Mouse (Mus musculus) MEL (cell line): ENCODE results near the gene Tbc1d1. TPM values are rescaled to one million over a fixed set of nuclear protein-coding genes. Genes with fewer than 3 reads are reported as not detected.

Experiments
- DNase-seq: peaks from one replicate; pipeline ENCODE4 v3.0.0; 2011; ENCODE audit warnings: low read depth, low spot score
- H3K27ac ChIP-seq: 2 replicates; pipeline ENCODE4 v1.5.1; 2012; ENCODE audit warnings: low read depth, mild to moderate bottlenecking, control low read depth, low read length, moderate library complexity; ENCODE audit not compliant: control insufficient read depth
- H3K27me3 ChIP-seq, 2 experiments: fragments of 150-350 bp in 1 of 2; sonication (generic) in 1 of 2; 2 replicates each; pipeline ENCODE4 v1.6.1; 2012; ENCODE audit warnings: low read length in 2 of 2, mild to moderate bottlenecking in 2 of 2, improper control_type of control experiment in 1 of 2, moderate library complexity in 1 of 2; ENCODE audit not compliant: insufficient read depth in 2 of 2, control insufficient read depth in 1 of 2
- H3K36me3 ChIP-seq, 2 experiments: 2 replicates each; pipeline ENCODE4 v1.6.1; 2012 to 2014; ENCODE audit warnings: low read length in 2 of 2, improper control_type of control experiment in 1 of 2, inconsistent platforms in 1 of 2, mild to moderate bottlenecking in 1 of 2; ENCODE audit not compliant: insufficient read depth in 2 of 2, control insufficient read depth in 1 of 2
- H3K4me1 ChIP-seq, 2 experiments: fragments of 150-350 bp in 1 of 2; sonication (generic) in 1 of 2; 2 replicates each; pipeline ENCODE4 v1.6.1; 2012; ENCODE audit warnings: low read length in 2 of 2, improper control_type of control experiment in 1 of 2, mild to moderate bottlenecking in 1 of 2; ENCODE audit not compliant: insufficient read depth in 2 of 2, control insufficient read depth in 1 of 2
- H3K4me3 ChIP-seq, 2 experiments: fragments of 150-350 bp in 1 of 2; sonication (generic) in 1 of 2; 2 replicates each; pipeline ENCODE4 v1.5.1; 2012; ENCODE audit warnings: low read depth in 2 of 2, low read length in 2 of 2, mild to moderate bottlenecking in 2 of 2, moderate library complexity in 2 of 2, control low read depth in 1 of 2, improper control_type of control experiment in 1 of 2; ENCODE audit not compliant: control insufficient read depth in 1 of 2, insufficient read depth in 1 of 2
- H3K79me2 ChIP-seq: 2 replicates; pipeline ENCODE4 v1.6.1; 2012; ENCODE audit warnings: mild to moderate bottlenecking, low read length, moderate library complexity; ENCODE audit not compliant: control insufficient read depth, poor library complexity, insufficient read depth
- H3K9ac ChIP-seq: 2 replicates; pipeline ENCODE4 v1.6.1; 2012; ENCODE audit warnings: low read depth, mild to moderate bottlenecking, control low read depth, low read length, moderate library complexity; ENCODE audit not compliant: control insufficient read depth, poor library complexity, severe bottlenecking
- H3K9me3 ChIP-seq: fragments of 150-350 bp; sonication (generic); replicated peaks from 2 replicates; pipeline ENCODE4 v1.6.1; 2012; ENCODE audit warnings: mild to moderate bottlenecking, low read length, improper control_type of control experiment, moderate library complexity; ENCODE audit not compliant: insufficient read depth
- ELF1 ChIP-seq: IDR thresholded peaks from 2 replicates; pipeline ENCODE4 v1.6.1; 2014; ENCODE audit warnings: low read depth, mild to moderate bottlenecking, inconsistent platforms, low read length, improper control_type of control experiment, moderate library complexity
- ETS1 ChIP-seq: IDR thresholded peaks from 2 replicates; pipeline ENCODE4 v1.6.1; 2012; ENCODE audit warnings: low read depth, mild to moderate bottlenecking, inconsistent platforms, low read length, improper control_type of control experiment, moderate library complexity
- GATA1 ChIP-seq: IDR thresholded peaks from 2 replicates; pipeline ENCODE4 v1.6.1; 2011; ENCODE audit warnings: low read depth, low read length, improper control_type of control experiment
- HCFC1 ChIP-seq: IDR thresholded peaks from 2 replicates; pipeline ENCODE4 v1.6.1; 2012; ENCODE audit warnings: low read depth, mild to moderate bottlenecking, inconsistent platforms, low read length, improper control_type of control experiment, moderate library complexity
- KAT2A ChIP-seq: conservative IDR thresholded peaks from 2 replicates; pipeline ENCODE4 v1.6.1; 2012; ENCODE audit warnings: low read depth, low read length, improper control_type of control experiment, inconsistent platforms
- MAX ChIP-seq: IDR thresholded peaks from 2 replicates; pipeline ENCODE4 v1.6.1; 2011; ENCODE audit warnings: low read length, improper control_type of control experiment
- MAZ ChIP-seq: IDR thresholded peaks from 2 replicates; pipeline ENCODE4 v1.6.1; 2012; ENCODE audit warnings: low read depth, mild to moderate bottlenecking, inconsistent platforms, low read length, improper control_type of control experiment
- MEF2A ChIP-seq: IDR thresholded peaks from 2 replicates; pipeline ENCODE4 v1.6.1; 2014; ENCODE audit warnings: low read depth, mild to moderate bottlenecking, inconsistent platforms, low read length, improper control_type of control experiment; ENCODE audit not compliant: poor library complexity, insufficient replicate concordance, severe bottlenecking; ENCODE audit errors: extremely low read depth
- MXI1 ChIP-seq: IDR thresholded peaks from 2 replicates; pipeline ENCODE4 v1.6.1; 2011; ENCODE audit warnings: mild to moderate bottlenecking, low read depth, low read length, improper control_type of control experiment
- MYC ChIP-seq: IDR thresholded peaks from 2 replicates; pipeline ENCODE4 v1.6.1; 2011; ENCODE audit warnings: low read depth, mild to moderate bottlenecking, low read length, improper control_type of control experiment, moderate library complexity
- POLR2A ChIP-seq, 2 experiments: IDR thresholded peaks; 2 replicates each; pipeline ENCODE4 v1.6.1; 2011 to 2012; ENCODE audit warnings: low read length in 2 of 2, mild to moderate bottlenecking in 2 of 2, control low read depth in 1 of 2, improper control_type of control experiment in 1 of 2, low read depth in 1 of 2, moderate library complexity in 1 of 2; ENCODE audit not compliant: control insufficient read depth in 1 of 2, insufficient read depth in 1 of 2, poor library complexity in 1 of 2
- POLR2AphosphoS2 ChIP-seq: IDR thresholded peaks from 2 replicates; pipeline ENCODE4 v1.6.1; 2011; ENCODE audit warnings: low read length, improper control_type of control experiment
- RAD21 ChIP-seq: IDR thresholded peaks from 2 replicates; pipeline ENCODE4 v1.6.1; 2011; ENCODE audit warnings: mild to moderate bottlenecking, low read depth, low read length, improper control_type of control experiment
- SMC3 ChIP-seq: IDR thresholded peaks from 2 replicates; pipeline ENCODE4 v1.6.1; 2011; ENCODE audit warnings: low read depth, low read length, improper control_type of control experiment
- TAL1 ChIP-seq: IDR thresholded peaks from 2 replicates; pipeline ENCODE4 v1.6.1; 2012; ENCODE audit warnings: mild to moderate bottlenecking, inconsistent platforms, low read length, moderate library complexity, mixed read lengths
- TBP ChIP-seq: IDR thresholded peaks from 2 replicates; pipeline ENCODE4 v1.8.0; 2011; ENCODE audit warnings: low read depth, low read length, improper control_type of control experiment
- TCF12 ChIP-seq: IDR thresholded peaks from 2 replicates; pipeline ENCODE4 v1.6.1; 2014; ENCODE audit warnings: low read depth, mild to moderate bottlenecking, inconsistent platforms, low read length, improper control_type of control experiment, moderate library complexity
- UBTF ChIP-seq: IDR thresholded peaks from 2 replicates; pipeline ENCODE4 v1.6.1; 2012; ENCODE audit warnings: low read depth, mild to moderate bottlenecking, inconsistent platforms, low read length, improper control_type of control experiment, moderate library complexity, borderline replicate concordance; ENCODE audit not compliant: insufficient read depth
- USF1 ChIP-seq: IDR thresholded peaks from 2 replicates; pipeline ENCODE4 v1.6.1; 2014; ENCODE audit warnings: low read depth, mild to moderate bottlenecking, inconsistent platforms, low read length, improper control_type of control experiment, moderate library complexity
- USF2 ChIP-seq, 2 experiments: IDR thresholded peaks; 2 replicates each; pipeline ENCODE4 v1.6.1; 2011 to 2012; ENCODE audit warnings: improper control_type of control experiment in 2 of 2, low read length in 2 of 2, borderline replicate concordance in 1 of 2, inconsistent platforms in 1 of 2, low read depth in 1 of 2, mild to moderate bottlenecking in 1 of 2; ENCODE audit not compliant: insufficient read depth in 1 of 2
- ZC3H11A ChIP-seq: IDR thresholded peaks from 2 replicates; pipeline ENCODE4 v1.6.1; 2012; ENCODE audit warnings: low read depth, mild to moderate bottlenecking, inconsistent platforms, low read length, improper control_type of control experiment
- ZKSCAN1 ChIP-seq: IDR thresholded peaks from 2 replicates; pipeline ENCODE4 v1.6.1; 2012; ENCODE audit warnings: low read depth, mild to moderate bottlenecking, inconsistent platforms, low read length, improper control_type of control experiment, moderate library complexity
- ZNF384 ChIP-seq: IDR thresholded peaks from 2 replicates; pipeline ENCODE4 v1.6.1; 2012; ENCODE audit warnings: low read depth, mild to moderate bottlenecking, inconsistent platforms, low read length, improper control_type of control experiment
- polyA plus RNA-seq, 2 experiments: library from polyadenylated mRNA; stranded (reverse) in 1 of 2; unstranded in 1 of 2; fragments of >175 nt in 1 of 2; fragments of >200 nt in 1 of 2; gene quantifications; 2 replicates each; pipeline versions ENCODE4 v1.2.1 to v1.2.4; 2012; ENCODE audit warnings: low replicate concordance in 2 of 2, low read depth in 1 of 2; ENCODE audit not compliant: insufficient read length in 2 of 2, insufficient read depth in 1 of 2, missing spikeins in 1 of 2
- total RNA-seq: library from RNA; depleted of rRNA; stranded (reverse); fragments of 300-350 nt; gene quantifications from 2 replicates; pipeline ENCODE4 v1.2.3, GENCODE M21; 2012

Tbc1d1 gene
- total and polyA plus RNA-seq, 3 experiments: 22.5 to 24.4 TPM; not detected in 1

DNA sequence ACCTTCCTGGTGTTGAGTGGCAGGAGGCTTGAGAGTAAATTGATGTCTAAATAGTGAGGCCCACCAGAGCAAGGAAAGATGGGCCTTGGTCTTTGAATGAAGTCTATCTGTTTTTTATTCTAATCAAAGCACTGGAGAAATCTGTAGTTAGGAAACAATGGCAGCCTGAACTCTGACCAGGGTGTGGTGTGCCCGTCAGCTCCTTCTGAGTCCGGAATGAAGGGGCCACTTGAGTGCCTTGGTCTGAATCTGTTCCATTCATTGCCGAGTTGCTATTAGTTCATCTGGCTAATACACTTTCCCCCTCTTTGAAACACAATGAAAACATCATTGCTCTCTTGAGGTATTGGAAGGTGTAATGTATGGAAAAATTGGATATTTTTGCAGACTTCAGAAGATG lies 98.2 kb downstream of the Tbc1d1 start:
- DNase-seq: no peak
- Histone ChIP-seq H3K27ac (no peak overlapping the region), H3K27me3 (no peaks in the 10 kb centered on the region), H3K36me3 (peaks cover 0 to 4% of the 10 kb centered on the region in 2 experiments; a peak in 3 of 4 replicates), H3K4me1 (peaks cover 3 to 6% of the 10 kb centered on the region in 2 experiments; a peak in 3 of 4 replicates), H3K79me2 (peaks cover 4% of the 10 kb centered on the region; the same call in 1 of the 2 replicates), H3K4me3 (no peak overlapping the region), H3K9ac (no peak overlapping the region), H3K9me3 (no peaks in the 10 kb centered on the region)
- TF ChIP-seq ELF1 (no peak), USF2 (IDR thresholded peaks at IDR 0.05; ENCODE audit: borderline replicate concordance in 1 of 2, insufficient read depth in 1 of 2, low read depth in 1 of 2, low read length in 2 of 2) (no peak), HCFC1 (no peak), MXI1 (no peak), KAT2A (no peak), TBP (no peak), ZNF384 (no peak), UBTF (no peak), MAX (no peak), ZKSCAN1 (no peak), RAD21 (no peak), MAZ (no peak)

DNA sequence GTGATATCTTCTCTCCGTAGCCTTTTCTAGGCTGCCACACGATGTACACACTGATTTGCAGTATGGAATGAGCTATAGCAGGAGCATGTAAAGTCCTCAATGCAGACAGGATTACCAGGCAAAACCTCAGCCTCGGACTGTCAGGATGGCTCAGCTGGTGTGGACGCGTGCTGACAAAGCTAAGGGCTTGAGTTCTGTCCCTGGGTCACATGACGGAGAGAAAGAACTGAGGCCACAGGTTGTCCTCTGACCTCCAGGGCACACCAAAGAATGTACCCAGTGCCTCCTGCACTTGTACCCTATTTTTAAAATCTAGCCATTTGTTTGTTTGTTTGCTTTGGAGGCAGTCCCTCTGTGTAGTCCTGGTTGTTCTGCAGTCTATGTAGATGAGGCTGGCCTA lies 98.9 kb downstream of the Tbc1d1 start:
- Histone ChIP-seq H3K9me3 (no peaks in the 10 kb centered on the region), H3K9ac (no peak overlapping the region), H3K36me3 (peaks cover 0 to 4% of the 10 kb centered on the region in 2 experiments; a peak in 3 of 4 replicates), H3K4me3 (no peak overlapping the region), H3K27me3 (no peaks in the 10 kb centered on the region), H3K4me1 (peaks cover 3 to 6% of the 10 kb centered on the region in 2 experiments; a peak in 3 of 4 replicates), H3K27ac (no peak overlapping the region), H3K79me2 (peaks cover 4% of the 10 kb centered on the region; the same call in 1 of the 2 replicates)
- DNase-seq: no peak
- TF ChIP-seq RAD21 (no peak), GATA1 (no peak), USF1 (no peak), POLR2A (IDR thresholded peaks at IDR 0.05; ENCODE audit: control insufficient read depth in 1 of 2, insufficient read depth in 1 of 2, low read depth in 1 of 2, low read length in 2 of 2, poor library complexity in 1 of 2) (no peak), ETS1 (no peak), TAL1 (no peak), ZC3H11A (no peak), MYC (no peak), POLR2AphosphoS2 (no peak), USF2 (IDR thresholded peaks at IDR 0.05; ENCODE audit: borderline replicate concordance in 1 of 2, insufficient read depth in 1 of 2, low read depth in 1 of 2, low read length in 2 of 2) (no peak), MEF2A (no peak), TCF12 (no peak), MXI1 (no peak), ELF1 (no peak), SMC3 (no peak)
